Mouse (Mus musculus): Measurements from ENCODE around the gene Brap.

Gene Brap

DNA sequence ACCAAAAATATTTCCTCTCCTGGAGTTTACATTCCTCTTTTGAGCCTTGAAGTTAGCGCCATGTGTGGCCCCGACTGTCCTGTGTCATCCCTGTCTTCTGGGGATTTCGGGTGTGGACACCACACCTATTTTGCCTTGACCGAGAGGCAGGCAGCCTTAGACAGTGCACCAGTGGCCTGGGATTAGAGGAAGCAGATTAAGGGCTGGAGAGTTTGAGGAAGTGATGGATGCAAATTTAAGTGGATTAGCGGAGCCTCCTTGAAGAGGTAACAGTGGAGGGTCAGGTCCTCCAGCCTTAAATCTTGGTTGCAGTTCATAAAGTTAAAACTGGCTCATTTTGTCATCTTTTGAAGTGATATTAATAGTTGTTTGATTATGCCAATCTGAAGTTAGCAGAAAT lies 58.1 kb downstream of the Brap start:
- DNase-seq: no peak

GRCm38 (mm10) chr5:121720888-121721585 lies 60.7 kb downstream of the Brap start:
- no peak for DNase-seq

GRCm38 (mm10) chr5:121721841-121722240 lies 61.5 kb downstream of the Brap start:
- no peak for DNase-seq

- no peak for DNase-seq
These were observed 64.3 kb downstream of the Brap start for GRCm38 (mm10) chr5:121724678-121725077.

- no peak for DNase-seq
These were observed 69.7 kb downstream of the Brap start for GRCm38 (mm10) chr5:121730057-121730456.

- no peak for DNase-seq
These were observed 76.3 kb downstream of the Brap start for GRCm38 (mm10) chr5:121736641-121737040.
